Mouse (Mus musculus) liver, embryonic 14.5 days (tissue): ENCODE data around the gene Inip. TPM values are rescaled to one million over a fixed set of nuclear protein-coding genes. Genes with fewer than 3 reads are reported as not detected.
A peak's percentile ranks its signal among the peaks of the same experiment; 100 is the strongest.

Source experiments
- ATAC-seq: fragments of 200-750 bp; cut with Nextera tagmentation; 2 replicates; pipeline ENCODE4 v1.8.0; 2017; ENCODE audit warnings: moderate number of reproducible peaks, mild to moderate bottlenecking, moderate library complexity; ENCODE audit not compliant: insufficient read depth
- DNase-seq, 3 experiments: peaks; one replicate each; pipeline ENCODE4 v3.0.0-alpha.2; 2012 to 2013; ENCODE audit warnings: low read depth in 3 of 3, low spot score in 3 of 3
- H3K27ac ChIP-seq: fragments of 300-500 bp; sonication (generic); 2 replicates; pipeline ENCODE4 v1.5.1; 2014; ENCODE audit warnings: moderate library complexity, mild to moderate bottlenecking, control low read depth, inconsistent platforms
- H3K27me3 ChIP-seq: fragments of 300-500 bp; sonication (generic); 2 replicates; pipeline ENCODE4 v1.6.1; 2014; ENCODE audit warnings: mild to moderate bottlenecking, low read length, moderate library complexity; ENCODE audit not compliant: control insufficient read depth, insufficient read depth
- H3K36me3 ChIP-seq: fragments of 300-500 bp; sonication (generic); replicated peaks from 2 replicates; pipeline ENCODE4 v1.6.1; 2014; ENCODE audit warnings: low read depth; ENCODE audit not compliant: control insufficient read depth, insufficient read depth
- H3K4me1 ChIP-seq, 2 experiments: fragments of 200-500 bp in 1 of 2; fragments of 300-500 bp in 1 of 2; sonication (generic) in 1 of 2; replicated peaks; 2 replicates each; pipeline ENCODE4 v1.6.1; 2012 to 2014; ENCODE audit warnings: antibody characterized with exemption in 1 of 2, inconsistent platforms in 1 of 2, low read length in 1 of 2; ENCODE audit not compliant: control insufficient read depth in 2 of 2, insufficient read depth in 2 of 2
- H3K4me2 ChIP-seq: fragments of 300-500 bp; sonication (generic); 2 replicates; pipeline ENCODE4 v1.6.1; 2014; ENCODE audit warnings: low read depth, mild to moderate bottlenecking, control low read depth, moderate library complexity
- H3K4me3 ChIP-seq, 2 experiments: fragments of 200-500 bp in 1 of 2; fragments of 300-500 bp in 1 of 2; sonication (generic) in 1 of 2; 2 replicates each; pipeline ENCODE4 v1.5.1; 2012 to 2014; ENCODE audit warnings: low read depth in 2 of 2, low read length in 2 of 2, mild to moderate bottlenecking in 2 of 2, control low read depth in 1 of 2, inconsistent platforms in 1 of 2, moderate library complexity in 1 of 2; ENCODE audit not compliant: insufficient read depth in 1 of 2
- H3K9ac ChIP-seq: fragments of 300-500 bp; sonication (generic); replicated peaks from 2 replicates; pipeline ENCODE4 v1.6.1; 2014; ENCODE audit warnings: mild to moderate bottlenecking, control low read depth, moderate library complexity
- H3K9me3 ChIP-seq: fragments of 300-500 bp; sonication (generic); 2 replicates; pipeline ENCODE4 v1.6.1; 2016; ENCODE audit warnings: low read length, mixed read lengths; ENCODE audit not compliant: control insufficient read depth
- CTCF ChIP-seq: IDR thresholded peaks from 2 replicates; pipeline ENCODE4 v1.5.1; 2016; ENCODE audit warnings: antibody characterized with exemption, low read depth, control low read depth
- EP300 ChIP-seq: IDR thresholded peaks from 2 replicates; pipeline ENCODE4 v1.6.1; 2016; ENCODE audit warnings: antibody characterized with exemption, low read depth
- WGBS: fragments of 180-500 bp; shearing (Covaris S2); extraction: QIAGEN DNeasy Blood & Tissue Kit; methylation state at CpG from one replicate; pipeline ENCODE4 v1.1.7; 2014; ENCODE audit not compliant: insufficient replicate concordance; 5-methylcytosine and 5-hydroxymethylcytosine counted together
- polyA plus RNA-seq, 2 experiments: library from polyadenylated mRNA; depleted of rRNA in 1 of 2; stranded (reverse) in 1 of 2; unstranded in 1 of 2; fragments of >200 nt; fragmentation: Nextera tagmentation in 1 of 2; extraction: Ambion mirVana in 1 of 2; gene quantifications; 2 replicates each; pipeline versions ENCODE4 v1.2.1 to v1.2.3; 2012 to 2014

The Inip gene
- polyA plus RNA-seq, 2 experiments: 8.1 to 16.7 TPM

DNA sequence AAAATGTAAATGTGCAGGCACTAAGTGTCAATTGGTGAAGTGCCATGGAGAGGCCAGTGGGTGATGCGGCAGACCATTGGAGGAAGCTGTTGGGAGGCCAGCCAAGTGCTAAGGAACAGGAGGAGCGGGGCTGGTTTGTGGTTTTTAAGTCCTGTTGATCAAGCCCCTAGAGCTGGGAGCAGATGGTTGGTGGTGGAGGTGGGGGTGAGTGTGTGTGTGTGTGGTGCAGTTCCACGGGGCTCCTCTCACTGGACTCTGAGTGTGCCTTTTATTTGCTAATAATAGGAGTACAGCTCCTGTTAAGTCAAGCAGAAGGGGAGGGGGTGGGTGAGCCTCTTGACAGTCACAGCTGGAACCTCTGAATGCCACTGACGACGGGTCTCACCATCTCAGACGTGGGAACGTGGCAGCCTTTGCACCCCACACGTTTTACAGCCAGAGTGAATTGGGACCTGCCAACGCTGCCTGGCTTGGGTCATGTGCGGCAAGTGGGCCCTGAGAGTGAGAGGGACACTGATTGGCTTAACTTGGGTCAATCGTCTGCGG is 18.2 kb upstream of the Inip start:
- no peak for TF ChIP-seq EP300
- no peak for TF ChIP-seq CTCF
- Histone ChIP-seq H3K27me3 (no peaks in the 10 kb centered on the region), H3K36me3 (no peaks in the 10 kb centered on the region), H3K4me3 (no peak overlapping the region), H3K4me2 (no peak overlapping the region), H3K9me3 (no peaks in the 10 kb centered on the region), H3K9ac (no peak overlapping the region), H3K4me1 (peaks cover 9 to 34% of the 10 kb centered on the region in 2 experiments; a peak in 3 of 4 replicates), H3K27ac (no peak overlapping the region)
- ATAC-seq: no peak
- WGBS: 48% methylated on average over 12 of the region's 12 CpGs
- DNase-seq: no peak

- TF ChIP-seq EP300 (no peak), CTCF (no peak)
- 30% methylated on average over 7 of the region's 7 CpGs for WGBS
- Histone ChIP-seq H3K36me3 (no peaks in the 10 kb centered on the region), H3K9me3 (no peaks in the 10 kb centered on the region), H3K27ac (no peak overlapping the region), H3K9ac (no peak overlapping the region), H3K4me1 (peaks cover 11 to 38% of the 10 kb centered on the region in 2 experiments), H3K27me3 (no peaks in the 10 kb centered on the region), H3K4me2 (no peak overlapping the region), H3K4me3 (no peak overlapping the region)
- no peak for ATAC-seq
- no peak for DNase-seq
These were observed 17.7 kb upstream of the Inip start for GRCm38 (mm10) chr4:59819054-59819472.

DNA sequence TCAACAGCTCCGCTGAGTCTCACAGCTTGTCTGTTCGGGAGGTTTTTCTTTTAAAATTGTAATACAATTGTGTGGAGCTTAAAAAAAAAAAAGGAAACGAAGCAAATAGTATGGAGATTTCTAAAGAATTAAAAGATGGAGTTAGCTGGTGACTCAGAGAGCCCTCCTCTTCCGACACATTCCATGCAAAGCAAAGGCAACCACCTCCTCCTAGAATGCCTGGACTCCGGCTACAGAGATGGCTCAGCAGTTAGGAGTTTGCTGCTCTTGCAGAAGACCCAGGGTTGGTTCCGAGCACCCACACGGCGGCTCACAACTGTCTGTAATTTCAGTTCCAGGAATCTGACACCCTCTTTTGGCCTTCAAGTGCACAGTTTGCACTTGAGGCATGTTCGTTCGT is 17.1 kb upstream of the Inip start:
- no peak for ATAC-seq
- no peaks in the 10 kb centered on the region for H3K36me3 ChIP-seq
- H3K27ac ChIP-seq: no peak overlapping the region
- TF ChIP-seq EP300: no peak
- TF ChIP-seq CTCF: no peak
- no peak for DNase-seq
- H3K4me2 ChIP-seq: no peak overlapping the region
- no peaks in the 10 kb centered on the region for H3K9me3 ChIP-seq
- H3K4me3 ChIP-seq: no peak overlapping the region
- H3K4me1 ChIP-seq: peaks cover 12 to 44% of the 10 kb centered on the region in 2 experiments
- no peaks in the 10 kb centered on the region for H3K27me3 ChIP-seq
- WGBS: 76% methylated on average over 10 of the region's 10 CpGs
- no peak overlapping the region for H3K9ac ChIP-seq

DNA sequence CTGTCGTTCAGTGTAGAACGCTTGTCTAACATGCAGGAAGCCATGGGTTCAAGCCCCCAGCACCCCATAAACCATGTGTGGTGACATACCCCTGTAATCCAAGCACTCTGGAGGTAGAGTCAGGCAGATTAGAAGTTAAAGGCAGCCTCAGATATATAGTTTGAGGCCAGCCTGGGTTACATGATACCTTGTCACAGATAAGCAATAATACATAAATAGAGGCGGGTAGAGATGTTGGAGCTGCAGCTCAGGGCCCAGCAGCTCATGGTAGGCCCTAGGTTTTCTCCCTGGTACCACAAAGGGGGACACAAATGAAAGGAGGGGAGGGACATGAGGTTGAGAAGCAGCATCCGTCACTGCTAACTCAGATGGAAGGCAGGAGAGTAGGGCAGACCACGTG is 16.4 kb upstream of the Inip start:
- H3K27me3 ChIP-seq: no peaks in the 10 kb centered on the region
- TF ChIP-seq EP300: peak; percentile 43; the same call in 1 of the 2 replicates
- no peak for TF ChIP-seq CTCF
- ATAC-seq (peak; percentile 34; the same call in 1 of the 2 replicates), DNase-seq (no peak)
- H3K4me3 ChIP-seq: no peak overlapping the region
- H3K4me1 ChIP-seq: peaks cover 12 to 46% of the 10 kb centered on the region in 2 experiments
- H3K27ac ChIP-seq: no peak overlapping the region
- no peaks in the 10 kb centered on the region for H3K36me3 ChIP-seq
- no peak overlapping the region for H3K9ac ChIP-seq
- H3K9me3 ChIP-seq: no peaks in the 10 kb centered on the region
- WGBS: 33% methylated on average over 5 of the region's 5 CpGs
- no peak overlapping the region for H3K4me2 ChIP-seq

DNA sequence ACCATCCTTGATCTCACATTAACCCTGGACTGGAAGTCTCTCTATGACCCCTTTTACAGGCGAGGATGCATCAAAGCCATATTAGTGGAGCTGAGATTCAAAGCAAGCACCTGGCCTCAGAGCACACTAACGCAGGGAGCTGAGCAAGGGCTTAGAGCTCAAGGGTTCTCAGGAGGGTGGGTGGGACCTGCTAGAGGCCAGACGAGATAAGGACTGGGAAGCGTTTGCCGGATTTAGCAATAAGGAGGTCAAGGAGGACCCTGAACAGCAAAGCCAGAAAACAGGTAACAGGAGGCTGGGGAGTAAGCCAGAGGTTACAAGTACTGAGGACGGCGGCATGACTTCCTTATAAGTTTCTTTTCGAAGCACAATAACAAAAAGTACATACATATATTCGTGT is 15.1 kb upstream of the Inip start:
- Histone ChIP-seq H3K4me2 (no peak overlapping the region), H3K27me3 (no peaks in the 10 kb centered on the region), H3K4me3 (no peak overlapping the region), H3K36me3 (no peaks in the 10 kb centered on the region), H3K4me1 (peaks cover 12 to 46% of the 10 kb centered on the region in 2 experiments), H3K9ac (no peak overlapping the region), H3K27ac (no peak overlapping the region), H3K9me3 (no peaks in the 10 kb centered on the region)
- DNase-seq: no peak
- no peak for TF ChIP-seq CTCF
- TF ChIP-seq EP300: no peak
- ATAC-seq: no peak
- WGBS: 47% methylated on average over 9 of the region's 9 CpGs
